In the genomic region with DNA sequence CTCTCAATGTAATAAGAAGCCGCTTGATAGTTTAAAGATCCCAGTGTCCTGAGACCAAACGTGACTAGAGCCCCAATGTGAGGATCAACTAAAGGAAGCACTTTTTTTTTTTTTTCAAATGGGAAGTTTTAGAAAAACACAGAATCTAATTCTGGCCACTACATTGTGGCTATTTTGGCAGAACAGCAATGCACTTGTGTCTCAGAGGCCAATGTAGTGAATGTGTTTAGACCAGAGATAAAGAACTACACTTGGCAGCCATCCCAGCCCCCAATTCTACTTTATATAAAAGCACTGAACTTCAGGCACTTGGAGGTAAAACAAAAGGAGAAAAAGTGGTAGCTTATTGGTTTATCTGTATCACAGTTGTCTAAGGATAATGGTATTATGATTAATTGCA, we compare ENCODE assay signal across 15 mouse cellular contexts.
DNase-seq lines count a peak whose midpoint lies in the region; ATAC-seq and TF ChIP-seq lines count a peak whose summit lies in the region.
"Had no signal": no experiment of that assay in that cellular context is flagged by ENCODE, and none has a peak within 500 bp of the region (broad histone marks: within the 10 kb centered on the region; RNA-seq: fewer than 3 reads in every experiment).

No protein-coding gene starts in this region.

- H3K27me3 ChIP-seq in heart, adult 2 months (ENCODE audit: control insufficient read depth, insufficient read depth, low read length), result no peaks in the 10 kb centered on the region
- no peaks in the 10 kb centered on the region for H3K27me3 ChIP-seq in midbrain, embryonic 14.5 days (ENCODE audit: control insufficient read depth, insufficient read depth, low read length)
- no peaks in the 10 kb centered on the region for H3K27me3 ChIP-seq in midbrain, embryonic 11.5 days (ENCODE audit: control insufficient read depth, insufficient read depth, low read length)
- H3K27me3 ChIP-seq in forebrain, embryonic 16.5 days (replicated peaks; ENCODE audit: control insufficient read depth, insufficient read depth, low read length), result no peaks in the 10 kb centered on the region
- H3K27me3 ChIP-seq: limb, embryonic 15.5 days had no signal

- ATAC-seq in midbrain, embryonic 14.5 days (ENCODE audit: low FRiP score, low TSS enrichment), result no peak
- no peak for ATAC-seq in midbrain, embryonic 11.5 days (ENCODE audit: low FRiP score)
- peak; percentile 84 for ATAC-seq in forebrain, embryonic 16.5 days
- ATAC-seq: intestine, embryonic 16.5 days had no signal

- no peak for TF ChIP-seq POLR2A in heart, adult 2 months (IDR thresholded peaks at IDR 0.05; ENCODE audit: insufficient read depth, low read depth, low read length)

- 48% methylated on average over 2 of the region's 2 CpGs for WGBS in heart, adult 2 months
- 75% methylated on average over 2 of the region's 2 CpGs for WGBS in midbrain, embryonic 14.5 days
- WGBS in midbrain, embryonic 11.5 days, result 81% methylated on average over 2 of the region's 2 CpGs
- WGBS in forebrain, embryonic 16.5 days, result 24% methylated on average over 2 of the region's 2 CpGs

- H3K9ac ChIP-seq in heart, adult 2 months (ENCODE audit: low read depth, low read length), result no peak overlapping the region
- no peak overlapping the region for H3K9ac ChIP-seq in midbrain, embryonic 14.5 days (replicated peaks; ENCODE audit: low read length)
- no peak overlapping the region for H3K9ac ChIP-seq in midbrain, embryonic 11.5 days (ENCODE audit: low read length)
- no peak overlapping the region for H3K9ac ChIP-seq in forebrain, embryonic 16.5 days (replicated peaks; ENCODE audit: low read depth, low read length)
- H3K9ac ChIP-seq: limb, embryonic 15.5 days had no signal

- no peak for TF ChIP-seq CTCF in heart, adult 2 months (IDR thresholded peaks at IDR 0.05)

- intact Hi-C loops in heart, adult 2 months (cut with DNase I), result no loop called here

- H3K9me3 ChIP-seq in midbrain, embryonic 14.5 days (ENCODE audit: control insufficient read depth, low read length), result no peaks in the 10 kb centered on the region
- no peaks in the 10 kb centered on the region for H3K9me3 ChIP-seq in midbrain, embryonic 11.5 days (ENCODE audit: control insufficient read depth, low read length)
- H3K9me3 ChIP-seq in forebrain, embryonic 16.5 days (ENCODE audit: control insufficient read depth, low read length), result no peaks in the 10 kb centered on the region
- H3K9me3 ChIP-seq: limb, embryonic 15.5 days had no signal

- no peak for TF ChIP-seq EP300 in heart, adult 2 months (IDR thresholded peaks at IDR 0.05; ENCODE audit: insufficient read depth, low read depth, low read length)

- no peaks in the 10 kb centered on the region for H3K4me1 ChIP-seq in heart, adult 2 months (ENCODE audit: control insufficient read depth, insufficient read depth, low read length)
- H3K4me1 ChIP-seq in midbrain, embryonic 14.5 days (ENCODE audit: control insufficient read depth, insufficient read depth, low read length), result no peaks in the 10 kb centered on the region
- no peaks in the 10 kb centered on the region for H3K4me1 ChIP-seq in midbrain, embryonic 11.5 days (ENCODE audit: control insufficient read depth, insufficient read depth, low read length)
- no peaks in the 10 kb centered on the region for H3K4me1 ChIP-seq in forebrain, embryonic 16.5 days (replicated peaks; ENCODE audit: control insufficient read depth, insufficient read depth, low read length)
- H3K4me1 ChIP-seq: limb, embryonic 15.5 days had no signal

- H3K4me2 ChIP-seq in midbrain, embryonic 14.5 days (ENCODE audit: low read length), result no peak overlapping the region
- H3K4me2 ChIP-seq in midbrain, embryonic 11.5 days, result no peak overlapping the region
- H3K4me2 ChIP-seq in forebrain, embryonic 16.5 days (ENCODE audit: low read length), result no peak overlapping the region
- H3K4me2 ChIP-seq: limb, embryonic 15.5 days had no signal

- no peaks in the 10 kb centered on the region for H3K79me2 ChIP-seq in heart, adult 2 months (replicated peaks; ENCODE audit: control insufficient read depth, insufficient read depth, low read length)

- DNase-seq in heart, adult 11 months, result peak; percentile 31
- DNase-seq in heart, adult 2 months, result no peak
- DNase-seq in midbrain, embryonic 14.5 days, result peak; percentile 60
- DNase-seq in midbrain, embryonic 11.5 days (ENCODE audit: low spot score, missing footprints), result no peak
- peak; percentile 60 to 67 for DNase-seq in right cerebral cortex, postnatal 10 days (ENCODE audit: low spot score in 2 of 2)
- DNase-seq in retina, embryonic 14.5 days (ENCODE audit: low spot score), result no peak
- DNase-seq: adrenal gland, postnatal 14 days; heart, postnatal 10 days; kidney, postnatal 10 days; lung, adult 2 months; retina, postnatal 1 day; thymus, adult 2 months had no signal

- H3K36me3 ChIP-seq in heart, adult 2 months (ENCODE audit: control insufficient read depth, insufficient read depth, low read length), result no peaks in the 10 kb centered on the region
- H3K36me3 ChIP-seq in midbrain, embryonic 14.5 days (ENCODE audit: control insufficient read depth, insufficient read depth, low read length), result no peaks in the 10 kb centered on the region
- no peaks in the 10 kb centered on the region for H3K36me3 ChIP-seq in midbrain, embryonic 11.5 days (ENCODE audit: control insufficient read depth, insufficient read depth, low read length)
- H3K36me3 ChIP-seq in forebrain, embryonic 16.5 days (ENCODE audit: control insufficient read depth, insufficient read depth), result no peaks in the 10 kb centered on the region
- H3K36me3 ChIP-seq: limb, embryonic 15.5 days had no signal

- H3K27ac ChIP-seq in heart, adult 2 months, result no peak overlapping the region
- H3K27ac ChIP-seq in midbrain, embryonic 14.5 days (replicated peaks; ENCODE audit: low read depth, low read length), result no peak overlapping the region
- no peak overlapping the region for H3K27ac ChIP-seq in midbrain, embryonic 11.5 days (ENCODE audit: low read depth, low read length)
- no peak overlapping the region for H3K27ac ChIP-seq in forebrain, embryonic 16.5 days (ENCODE audit: low read length)
- H3K27ac ChIP-seq: limb, embryonic 15.5 days had no signal

- no peak overlapping the region for H3K4me3 ChIP-seq in heart, adult 2 months
- no peak overlapping the region for H3K4me3 ChIP-seq in midbrain, embryonic 14.5 days (replicated peaks; ENCODE audit: low read depth, low read length)
- H3K4me3 ChIP-seq in midbrain, embryonic 11.5 days (ENCODE audit: low read depth, low read length), result no peak overlapping the region
- H3K4me3 ChIP-seq in forebrain, embryonic 16.5 days (replicated peaks; ENCODE audit: low read length), result no peak overlapping the region
- H3K4me3 ChIP-seq: limb, embryonic 15.5 days had no signal

Comparison
In these comparisons a context has a peak if more than half of its experiments do, and no peak if none do; other contexts are left out.
1. DNase-seq: peak in heart, adult 11 months (single experiment), midbrain, embryonic 14.5 days (single experiment) and right cerebral cortex, postnatal 10 days (2 of 2); none in heart, adult 2 months (0 of 2), midbrain, embryonic 11.5 days (single experiment) and retina, embryonic 14.5 days (single experiment).